Mouse (Mus musculus) CD4-positive naive resting alpha-beta T cell, adult 76 days (primary cell): ENCODE data around the gene Fam110a. TPM values are rescaled to one million over a fixed set of nuclear protein-coding genes. Genes with fewer than 3 reads are reported as not detected.

Source experiments
- total RNA-seq: library from RNA; stranded (reverse); gene quantifications from one replicate; pipeline ENCODE4 v1.2.4, GENCODE M21; 2023

Gene Fam110a
- 3.9 TPM for total RNA-seq

DNA sequence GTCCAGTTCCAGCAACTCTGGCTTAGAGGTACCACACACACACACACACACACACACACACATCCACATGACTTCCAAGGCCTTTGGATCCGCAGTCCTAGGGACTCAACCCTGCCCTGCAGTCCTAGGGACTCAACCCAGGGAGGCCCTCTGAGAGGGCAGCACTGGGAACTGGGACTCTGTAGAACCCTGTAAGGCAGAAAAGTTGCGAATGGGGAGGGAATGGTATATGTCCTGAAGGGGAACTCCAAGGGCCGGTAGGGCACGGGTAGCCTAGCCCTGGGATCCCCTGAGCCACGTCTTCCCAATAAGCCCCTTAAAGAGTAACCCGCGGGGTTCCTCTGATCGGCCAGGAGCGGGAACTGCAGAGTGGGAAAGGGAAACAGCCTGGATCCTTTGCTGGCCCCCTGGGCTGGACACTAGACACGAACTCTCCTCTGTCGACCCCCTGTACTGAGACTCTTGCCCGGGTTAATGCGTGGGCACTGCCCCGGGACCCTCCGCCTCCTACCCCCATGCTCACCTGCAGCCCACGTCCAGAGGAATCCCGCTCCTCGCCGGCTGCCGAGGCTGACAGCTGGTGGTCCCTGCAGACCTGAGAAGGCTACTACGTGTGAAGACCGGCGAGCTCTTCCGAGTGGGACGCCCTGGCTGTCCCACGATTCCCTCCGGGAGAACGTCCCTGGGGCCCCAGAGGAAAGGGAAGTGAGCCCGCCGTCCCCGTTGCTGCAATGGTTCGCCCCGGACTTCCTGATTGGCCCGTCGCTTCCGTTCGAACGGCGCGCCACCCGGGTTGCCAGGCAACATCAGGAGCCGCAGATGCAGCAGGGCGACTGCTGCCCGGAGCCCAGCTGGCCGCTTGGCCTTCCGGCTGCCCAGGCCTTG is at the start of gene Fam110a:
TSS of gene Fam110a (minus strand) at position 750 of the 885 bp plus-strand sequence.

DNA sequence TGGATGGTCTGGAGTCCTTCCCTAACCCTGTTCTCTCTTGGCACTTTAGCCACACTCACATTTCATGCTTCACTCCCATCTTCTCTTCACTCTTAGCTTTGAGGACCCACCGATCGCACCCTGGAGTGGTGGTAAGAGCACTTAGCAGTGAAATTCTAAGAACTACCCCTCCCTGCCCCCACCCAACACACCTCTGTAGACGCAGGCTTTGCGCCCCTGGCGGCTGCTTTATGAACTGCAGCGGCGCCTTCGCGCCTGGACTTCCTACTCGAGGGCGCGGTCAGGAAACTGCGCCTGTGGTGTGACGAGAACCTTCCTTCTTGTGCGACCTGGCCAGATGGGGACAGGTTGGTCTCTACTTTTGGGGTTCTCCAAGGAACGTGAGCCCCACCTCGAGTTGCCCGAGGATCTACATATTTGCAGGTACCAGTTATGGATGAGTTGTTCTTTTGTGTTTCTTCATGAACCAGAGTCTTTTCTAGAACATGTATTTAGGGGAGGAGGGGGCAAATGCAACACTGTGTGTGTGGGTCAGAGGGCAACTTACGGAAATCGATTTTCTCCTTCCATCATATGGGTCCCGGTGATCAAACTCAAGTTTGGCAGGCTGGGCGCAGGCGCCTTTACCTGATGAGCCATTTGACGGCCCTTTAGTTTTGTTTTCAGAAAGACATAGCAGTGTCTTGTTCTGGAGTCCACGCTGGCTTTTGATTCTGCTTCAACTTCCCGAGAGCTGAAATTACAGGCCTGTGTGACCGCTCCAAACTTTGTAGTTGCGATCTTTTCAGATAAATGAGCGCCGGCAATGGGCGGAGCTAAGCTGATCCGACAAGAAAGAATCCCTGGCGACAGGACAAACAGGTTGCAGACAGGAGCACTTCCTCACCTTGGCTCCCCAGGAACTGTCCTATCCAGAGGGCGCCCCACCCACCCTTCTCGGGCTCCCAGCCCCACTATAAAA is 16.5 kb upstream of the Fam110a start, which contains the start of gene Slc52a3:
TSS of gene Slc52a3 (plus strand) at position 283 of the 961 bp plus-strand sequence.

Other genes with a start within 250 kb of the Fam110a start
- 53.2 TPM for gene Psmf1, start 236.0 kb downstream of the Fam110a start, total RNA-seq
- not detected for gene Rspo4, start 137.3 kb downstream of the Fam110a start, total RNA-seq
- gene Angpt4, start 69.0 kb downstream of the Fam110a start, total RNA-seq = not detected
- 3.2 TPM for gene Slc52a3, start 16.3 kb upstream of the Fam110a start, total RNA-seq
- gene Scrt2, start 101.3 kb upstream of the Fam110a start, total RNA-seq = not detected
- 0.38 TPM for gene Srxn1, start 125.3 kb upstream of the Fam110a start, total RNA-seq
- gene Tcf15, start 163.3 kb upstream of the Fam110a start, total RNA-seq = not detected
- 104 TPM for gene Csnk2a1, start 246.6 kb upstream of the Fam110a start, total RNA-seq